Mouse (Mus musculus): ENCODE measurements around the gene Ier3. TPM values are rescaled to one million over a fixed set of nuclear protein-coding genes. Genes with fewer than 3 reads are reported as not detected.

Ier3 gene
- polyA plus RNA-seq, 1 experiment from 2014 or later: 93.1 TPM

- Histone ChIP-seq H3K4me1 (replicated peaks; ENCODE audit: insufficient read depth, low read length) (0 out of 2 replicates have a peak, but pooled peaks cover 4% of the 10 kb centered on the region), H3K27ac (peak within 1 kb of the TSS; percentile 33; the same call in 1 of the 2 replicates), H3K4me2 (ENCODE audit: low read length) (peak within 1 kb of the TSS; percentile 55), H3K27me3 (ENCODE audit: insufficient read depth, low read length) (no peaks in the 10 kb centered on the region), H3K9ac (ENCODE audit: low read depth, low read length) (peak within 1 kb of the TSS; percentile 19), H3K9me3 (replicated peaks; ENCODE audit: low read length) (no peaks in the 10 kb centered on the region), H3K4me3 (replicated peaks; ENCODE audit: low read depth, low read length) (peak within 1 kb of the TSS; percentile 42), H3K36me3 (ENCODE audit: insufficient read depth, low read length) (peaks cover 3% of the 10 kb centered on the region; the same call in 1 of the 2 replicates)
- peak; percentile 100 for DNase-seq (ENCODE audit: low spot score)
- peak; percentile 47 for TF ChIP-seq CTCF (IDR thresholded peaks at IDR 0.05; ENCODE audit: low read depth)
- ATAC-seq (replicated peaks; ENCODE audit: low FRiP score, low read depth): peak; percentile 95
- WGBS: under 1% methylated on average over 59 of the region's 59 CpGs
Measured at GRCm38 (mm10) chr17:35841076-35841950, 19.8 kb downstream of the Ier3 start, which contains the start of gene Mdc1. Mdc1 (plus strand) TSS chr17:35841515.

GRCm38 (mm10) chr17:35842006-35842405 lies 20.5 kb downstream of the Ier3 start:
- Histone ChIP-seq H3K4me1 (replicated peaks; ENCODE audit: insufficient read depth, low read length) (0 out of 2 replicates have a peak, but pooled peaks cover 4% of the 10 kb centered on the region), H3K9me3 (replicated peaks; ENCODE audit: low read length) (no peaks in the 10 kb centered on the region), H3K4me3 (replicated peaks; ENCODE audit: low read depth, low read length) (peak overlapping the region; percentile 42), H3K4me2 (ENCODE audit: low read length) (peak overlapping the region; percentile 55), H3K36me3 (ENCODE audit: insufficient read depth, low read length) (peaks cover 3% of the 10 kb centered on the region; the same call in 1 of the 2 replicates), H3K9ac (ENCODE audit: low read depth, low read length) (peak overlapping the region; percentile 19), H3K27me3 (ENCODE audit: insufficient read depth, low read length) (no peaks in the 10 kb centered on the region), H3K27ac (peak overlapping the region; percentile 33; the same call in 1 of the 2 replicates)
- DNase-seq (ENCODE audit: low spot score) (no peak), ATAC-seq (replicated peaks; ENCODE audit: low FRiP score, low read depth) (no peak)
- 12% methylated on average over 11 of the region's 11 CpGs for WGBS
- no peak for TF ChIP-seq CTCF (IDR thresholded peaks at IDR 0.05; ENCODE audit: low read depth)

- no peak overlapping the region for H3K4me2 ChIP-seq (ENCODE audit: low read length)
- H3K36me3 ChIP-seq (ENCODE audit: insufficient read depth, low read length): peaks cover 12% of the 10 kb centered on the region; the same call in 1 of the 2 replicates
- TF ChIP-seq CTCF (IDR thresholded peaks at IDR 0.05; ENCODE audit: low read depth): peak; percentile 46
- H3K27me3 ChIP-seq (ENCODE audit: insufficient read depth, low read length): no peaks in the 10 kb centered on the region
- no peak overlapping the region for H3K4me3 ChIP-seq (replicated peaks; ENCODE audit: low read depth, low read length)
- no peaks in the 10 kb centered on the region for H3K9me3 ChIP-seq (replicated peaks; ENCODE audit: low read length)
- no peak overlapping the region for H3K27ac ChIP-seq
- DNase-seq (ENCODE audit: low spot score) (no peak), ATAC-seq (replicated peaks; ENCODE audit: low FRiP score, low read depth) (no peak)
- WGBS: 87% methylated on average over 3 of the region's 3 CpGs
- no peak overlapping the region for H3K9ac ChIP-seq (ENCODE audit: low read depth, low read length)
- H3K4me1 ChIP-seq (replicated peaks; ENCODE audit: insufficient read depth, low read length): 0 out of 2 replicates have a peak, but pooled peaks cover 4% of the 10 kb centered on the region
Measured at GRCm38 (mm10) chr17:35843514-35843913, 22.0 kb downstream of the Ier3 start.

GRCm38 (mm10) chr17:35848112-35848511 lies 26.6 kb downstream of the Ier3 start:
- DNase-seq (ENCODE audit: low spot score) (peak; percentile 49), ATAC-seq (replicated peaks; ENCODE audit: low FRiP score, low read depth) (0 out of 2 replicates have a peak, but pooled peaks have one; percentile 35)
- Histone ChIP-seq H3K4me2 (ENCODE audit: low read length) (no peak overlapping the region), H3K9ac (ENCODE audit: low read depth, low read length) (no peak overlapping the region), H3K9me3 (replicated peaks; ENCODE audit: low read length) (no peaks in the 10 kb centered on the region), H3K4me3 (replicated peaks; ENCODE audit: low read depth, low read length) (no peak overlapping the region), H3K36me3 (ENCODE audit: insufficient read depth, low read length) (peaks cover 41% of the 10 kb centered on the region), H3K4me1 (replicated peaks; ENCODE audit: insufficient read depth, low read length) (no peaks in the 10 kb centered on the region), H3K27me3 (ENCODE audit: insufficient read depth, low read length) (no peaks in the 10 kb centered on the region), H3K27ac (no peak overlapping the region; the same call in 1 of the 2 replicates)
- 53% methylated on average over 1 of the region's 1 CpGs for WGBS
- TF ChIP-seq CTCF (IDR thresholded peaks at IDR 0.05; ENCODE audit: low read depth): peak; percentile 52

GRCm38 (mm10) chr17:35850974-35851373 lies 29.5 kb downstream of the Ier3 start:
- DNase-seq (ENCODE audit: low spot score) (no peak), ATAC-seq (replicated peaks; ENCODE audit: low FRiP score, low read depth) (no peak)
- Histone ChIP-seq H3K4me3 (replicated peaks; ENCODE audit: low read depth, low read length) (no peak overlapping the region), H3K27me3 (ENCODE audit: insufficient read depth, low read length) (no peaks in the 10 kb centered on the region), H3K4me2 (ENCODE audit: low read length) (no peak overlapping the region), H3K4me1 (replicated peaks; ENCODE audit: insufficient read depth, low read length) (no peaks in the 10 kb centered on the region), H3K9me3 (replicated peaks; ENCODE audit: low read length) (no peaks in the 10 kb centered on the region), H3K9ac (ENCODE audit: low read depth, low read length) (no peak overlapping the region), H3K36me3 (ENCODE audit: insufficient read depth, low read length) (peaks cover 47% of the 10 kb centered on the region), H3K27ac (no peak overlapping the region)
- no peak for TF ChIP-seq CTCF (IDR thresholded peaks at IDR 0.05; ENCODE audit: low read depth)
- 93% methylated on average over 3 of the region's 3 CpGs for WGBS

GRCm38 (mm10) chr17:35859371-35859770 lies 37.9 kb downstream of the Ier3 start:
- DNase-seq (ENCODE audit: low spot score) (no peak), ATAC-seq (replicated peaks; ENCODE audit: low FRiP score, low read depth) (no peak)
- Histone ChIP-seq H3K27me3 (ENCODE audit: insufficient read depth, low read length) (no peaks in the 10 kb centered on the region), H3K9me3 (replicated peaks; ENCODE audit: low read length) (no peaks in the 10 kb centered on the region), H3K4me1 (replicated peaks; ENCODE audit: insufficient read depth, low read length) (peaks cover 3% of the 10 kb centered on the region; the same call in 1 of the 2 replicates), H3K9ac (ENCODE audit: low read depth, low read length) (no peak overlapping the region), H3K27ac (no peak overlapping the region), H3K4me3 (replicated peaks; ENCODE audit: low read depth, low read length) (no peak overlapping the region), H3K36me3 (ENCODE audit: insufficient read depth, low read length) (no peaks in the 10 kb centered on the region), H3K4me2 (ENCODE audit: low read length) (no peak overlapping the region)
- TF ChIP-seq CTCF (IDR thresholded peaks at IDR 0.05; ENCODE audit: low read depth): no peak
- WGBS: 92% methylated on average over 1 of the region's 1 CpGs

Data from kidney, postnatal 0 days (tissue).